Mouse (Mus musculus): ENCODE results near the gene Rnaseh2b. TPM values are rescaled to one million over a fixed set of nuclear protein-coding genes. Genes with fewer than 3 reads are reported as not detected.
A peak's percentile ranks its signal among the peaks of the same experiment; 100 is the strongest.

Gene Rnaseh2b
- polyA plus RNA-seq, 1 experiment from 2014 or later = 79.2 TPM

- TF ChIP-seq CTCF (IDR thresholded peaks at IDR 0.05; ENCODE audit: low read depth) = no peak
- Histone ChIP-seq H3K4me2 (no peak overlapping the region), H3K4me1 (ENCODE audit: insufficient read depth) (peaks cover 5% of the 10 kb centered on the region; the same call in 1 of the 2 replicates), H3K27ac (ENCODE audit: low read depth) (no peak overlapping the region), H3K4me3 (ENCODE audit: low read depth, low read length) (no peak overlapping the region), H3K9me3 (ENCODE audit: low read depth, low read length) (no peaks in the 10 kb centered on the region), H3K9ac (no peak overlapping the region), H3K27me3 (ENCODE audit: insufficient read depth, low read length) (no peaks in the 10 kb centered on the region), H3K36me3 (ENCODE audit: insufficient read depth) (no peaks in the 10 kb centered on the region)
- peak; percentile 22 for DNase-seq
- WGBS = 73% methylated on average over 9 of the region's 9 CpGs
- ATAC-seq (ENCODE audit: insufficient read depth) = no peak
These were observed 97.5 kb downstream of the Rnaseh2b start for GRCm38 (mm10) chr14:62389729-62390536.

GRCm38 (mm10) chr14:62392754-62393153, 100.4 kb downstream of the Rnaseh2b start:
- TF ChIP-seq CTCF (IDR thresholded peaks at IDR 0.05; ENCODE audit: low read depth) = no peak
- H3K9me3 ChIP-seq (ENCODE audit: low read depth, low read length) = no peaks in the 10 kb centered on the region
- WGBS = 44% methylated on average over 4 of the region's 4 CpGs
- H3K27ac ChIP-seq (ENCODE audit: low read depth) = 0 out of 2 replicates have a peak overlapping the region, but pooled peaks have one; percentile 2
- H3K36me3 ChIP-seq (ENCODE audit: insufficient read depth) = no peaks in the 10 kb centered on the region
- no peak overlapping the region for H3K4me2 ChIP-seq
- no peak overlapping the region for H3K4me3 ChIP-seq (ENCODE audit: low read depth, low read length)
- peak; percentile 64 for DNase-seq
- ATAC-seq (ENCODE audit: insufficient read depth) = peak; percentile 69; the same call in 1 of the 2 replicates
- H3K9ac ChIP-seq = no peak overlapping the region
- peaks cover 5% of the 10 kb centered on the region; the same call in 1 of the 2 replicates for H3K4me1 ChIP-seq (ENCODE audit: insufficient read depth)
- no peaks in the 10 kb centered on the region for H3K27me3 ChIP-seq (ENCODE audit: insufficient read depth, low read length)

- no peaks in the 10 kb centered on the region for H3K36me3 ChIP-seq (ENCODE audit: insufficient read depth)
- WGBS = 85% methylated on average over 2 of the region's 2 CpGs
- ATAC-seq (ENCODE audit: insufficient read depth) (no peak), DNase-seq (no peak)
- H3K9ac ChIP-seq = no peak overlapping the region
- no peak overlapping the region for H3K4me3 ChIP-seq (ENCODE audit: low read depth, low read length)
- H3K27ac ChIP-seq (ENCODE audit: low read depth) = no peak overlapping the region
- TF ChIP-seq CTCF (IDR thresholded peaks at IDR 0.05; ENCODE audit: low read depth) = no peak
- peaks cover 5% of the 10 kb centered on the region; the same call in 1 of the 2 replicates for H3K4me1 ChIP-seq (ENCODE audit: insufficient read depth)
- no peaks in the 10 kb centered on the region for H3K27me3 ChIP-seq (ENCODE audit: insufficient read depth, low read length)
- no peak overlapping the region for H3K4me2 ChIP-seq
- no peaks in the 10 kb centered on the region for H3K9me3 ChIP-seq (ENCODE audit: low read depth, low read length)
These were observed 103.0 kb downstream of the Rnaseh2b start for GRCm38 (mm10) chr14:62395346-62395745.

GRCm38 (mm10) chr14:62416007-62416741, 123.8 kb downstream of the Rnaseh2b start:
- Histone ChIP-seq H3K4me1 (ENCODE audit: insufficient read depth) (peaks cover 20% of the 10 kb centered on the region), H3K27me3 (ENCODE audit: insufficient read depth, low read length) (no peaks in the 10 kb centered on the region), H3K9me3 (ENCODE audit: low read depth, low read length) (no peaks in the 10 kb centered on the region), H3K27ac (ENCODE audit: low read depth) (peak overlapping the region; percentile 30; the same call in 1 of the 2 replicates), H3K36me3 (ENCODE audit: insufficient read depth) (no peaks in the 10 kb centered on the region), H3K4me2 (no peak overlapping the region), H3K9ac (no peak overlapping the region), H3K4me3 (ENCODE audit: low read depth, low read length) (no peak overlapping the region)
- WGBS = 60% methylated on average over 7 of the region's 7 CpGs
- TF ChIP-seq CTCF (IDR thresholded peaks at IDR 0.05; ENCODE audit: low read depth) = no peak
- DNase-seq (no peak), ATAC-seq (ENCODE audit: insufficient read depth) (peak; percentile 28; the same call in 1 of the 2 replicates)

- WGBS = 23% methylated on average over 1 of the region's 1 CpGs
- no peaks in the 10 kb centered on the region for H3K27me3 ChIP-seq (ENCODE audit: insufficient read depth, low read length)
- H3K27ac ChIP-seq (ENCODE audit: low read depth) = peak overlapping the region; percentile 38; the same call in 1 of the 2 replicates
- peaks cover 20% of the 10 kb centered on the region for H3K4me1 ChIP-seq (ENCODE audit: insufficient read depth)
- DNase-seq (peak; percentile 84), ATAC-seq (ENCODE audit: insufficient read depth) (peak; percentile 74)
- H3K9ac ChIP-seq = no peak overlapping the region
- H3K9me3 ChIP-seq (ENCODE audit: low read depth, low read length) = no peaks in the 10 kb centered on the region
- H3K4me3 ChIP-seq (ENCODE audit: low read depth, low read length) = no peak overlapping the region
- H3K4me2 ChIP-seq = no peak overlapping the region
- TF ChIP-seq CTCF (IDR thresholded peaks at IDR 0.05; ENCODE audit: low read depth) = no peak
- H3K36me3 ChIP-seq (ENCODE audit: insufficient read depth) = no peaks in the 10 kb centered on the region
These were observed 124.3 kb downstream of the Rnaseh2b start for GRCm38 (mm10) chr14:62416742-62417134.

GRCm38 (mm10) chr14:62417501-62417900, 125.1 kb downstream of the Rnaseh2b start:
- WGBS = 83% methylated on average over 3 of the region's 3 CpGs
- no peaks in the 10 kb centered on the region for H3K27me3 ChIP-seq (ENCODE audit: insufficient read depth, low read length)
- no peak for DNase-seq
- H3K9me3 ChIP-seq (ENCODE audit: low read depth, low read length) = no peaks in the 10 kb centered on the region
- ATAC-seq (ENCODE audit: insufficient read depth) = no peak
- no peak for TF ChIP-seq CTCF (IDR thresholded peaks at IDR 0.05; ENCODE audit: low read depth)
- H3K4me1 ChIP-seq (ENCODE audit: insufficient read depth) = peaks cover 20% of the 10 kb centered on the region
- no peak overlapping the region for H3K27ac ChIP-seq (ENCODE audit: low read depth)
- no peak overlapping the region for H3K4me2 ChIP-seq
- no peak overlapping the region for H3K9ac ChIP-seq
- no peaks in the 10 kb centered on the region for H3K36me3 ChIP-seq (ENCODE audit: insufficient read depth)
- H3K4me3 ChIP-seq (ENCODE audit: low read depth, low read length) = no peak overlapping the region

- Histone ChIP-seq H3K27ac (ENCODE audit: low read depth) (no peak overlapping the region), H3K4me2 (no peak overlapping the region), H3K4me1 (ENCODE audit: insufficient read depth) (0 out of 2 replicates have a peak, but pooled peaks cover 2% of the 10 kb centered on the region), H3K9me3 (ENCODE audit: low read depth, low read length) (no peaks in the 10 kb centered on the region), H3K27me3 (ENCODE audit: insufficient read depth, low read length) (no peaks in the 10 kb centered on the region), H3K36me3 (ENCODE audit: insufficient read depth) (no peaks in the 10 kb centered on the region), H3K9ac (no peak overlapping the region), H3K4me3 (ENCODE audit: low read depth, low read length) (no peak overlapping the region)
- TF ChIP-seq CTCF (IDR thresholded peaks at IDR 0.05; ENCODE audit: low read depth) = no peak
- 52% methylated on average over 4 of the region's 4 CpGs for WGBS
- ATAC-seq (ENCODE audit: insufficient read depth) (no peak), DNase-seq (no peak)
These were observed 129.9 kb downstream of the Rnaseh2b start for GRCm38 (mm10) chr14:62422265-62422664.

Other genes starting within 250 kb of the Rnaseh2b start
- gene Dleu7, start 458 bp downstream of the Rnaseh2b start, polyA plus RNA-seq (2014; fragmentation: Nextera tagmentation; extraction: Ambion mirVana) = 1.1 and 1.2 TPM in 2 replicates
- 0.42 and 0.66 TPM in 2 replicates for gene Gucy1b2, start 163.7 kb downstream of the Rnaseh2b start, polyA plus RNA-seq (2014; fragmentation: Nextera tagmentation; extraction: Ambion mirVana)